Mouse (Mus musculus) midbrain, postnatal 0 days (tissue): Measurements from ENCODE around the gene Nfil3. TPM values are rescaled to one million over a fixed set of nuclear protein-coding genes. Genes with fewer than 3 reads are reported as not detected.

Experiments
- ATAC-seq: fragments of 200-750 bp; cut with Nextera tagmentation; 2 replicates; pipeline ENCODE4 v1.8.0; 2017; ENCODE audit warnings: moderate number of reproducible peaks, mild to moderate bottlenecking, moderate TSS enrichment, moderate library complexity; ENCODE audit not compliant: low FRiP score
- DNase-seq: peaks from one replicate; pipeline ENCODE4 v3.0.0-alpha.2; 2015; ENCODE audit warnings: low spot score
- H3K27ac ChIP-seq: fragments of 300-500 bp; sonication (generic); 2 replicates; pipeline ENCODE4 v1.5.1; 2014; ENCODE audit warnings: low read depth, mild to moderate bottlenecking, low read length, mixed read lengths
- H3K27me3 ChIP-seq: fragments of 300-500 bp; sonication (generic); 2 replicates; pipeline ENCODE4 v1.6.1; 2014; ENCODE audit warnings: low read length, control low read depth, mixed read lengths; ENCODE audit not compliant: insufficient read depth
- H3K36me3 ChIP-seq: fragments of 300-500 bp; sonication (generic); 2 replicates; pipeline ENCODE4 v1.6.1; 2014; ENCODE audit warnings: low read length, control low read depth, mixed read lengths; ENCODE audit not compliant: insufficient read depth
- H3K4me1 ChIP-seq: fragments of 300-500 bp; sonication (generic); 2 replicates; pipeline ENCODE4 v1.6.1; 2014; ENCODE audit warnings: mild to moderate bottlenecking, control low read depth, antibody characterized with exemption, low read length, mixed read lengths; ENCODE audit not compliant: insufficient read depth
- H3K4me2 ChIP-seq: fragments of 300-500 bp; sonication (generic); 2 replicates; pipeline ENCODE4 v1.6.1; 2014; ENCODE audit warnings: low read depth, mild to moderate bottlenecking, low read length, mixed read lengths; ENCODE audit not compliant: poor library complexity, severe bottlenecking
- H3K4me3 ChIP-seq: fragments of 300-500 bp; sonication (generic); 2 replicates; pipeline ENCODE4 v1.5.1; 2014; ENCODE audit warnings: low read depth, mild to moderate bottlenecking, low read length, moderate library complexity
- H3K9ac ChIP-seq: fragments of 300-500 bp; sonication (generic); replicated peaks from 2 replicates; pipeline ENCODE4 v1.6.1; 2014; ENCODE audit warnings: mild to moderate bottlenecking, low read length, moderate library complexity, mixed read lengths; ENCODE audit not compliant: poor library complexity, severe bottlenecking
- H3K9me3 ChIP-seq: fragments of 300-500 bp; sonication (generic); 2 replicates; pipeline ENCODE4 v1.6.1; 2016; ENCODE audit warnings: low read length, control low read depth
- CTCF ChIP-seq: IDR thresholded peaks from 2 replicates; pipeline ENCODE4 v1.5.1; 2016; ENCODE audit warnings: antibody characterized with exemption, mild to moderate bottlenecking
- WGBS: fragments of 180-500 bp; shearing (Covaris S2); extraction: QIAGEN DNeasy Blood & Tissue Kit; methylation state at CpG from one replicate; pipeline ENCODE4 v1.1.7; 2014; 5-methylcytosine and 5-hydroxymethylcytosine counted together
- polyA plus RNA-seq: library from polyadenylated mRNA; unstranded; fragments of >200 nt; fragmentation: Nextera tagmentation; extraction: Ambion mirVana; gene quantifications from 2 replicates; pipeline ENCODE4 v1.2.1, GENCODE M21; 2015
- total RNA-seq: library from RNA; depleted of rRNA; stranded (reverse); fragments of >200 nt; gene quantifications from 2 replicates; pipeline ENCODE4 v1.2.3, GENCODE M21; 2014

Gene Nfil3
- total and polyA plus RNA-seq, 2 experiments from 2014 or later, result 15.7 to 27.5 TPM

- Histone ChIP-seq H3K27me3 (no peaks in the 10 kb centered on the region), H3K9me3 (no peaks in the 10 kb centered on the region), H3K27ac (no peak overlapping the region), H3K4me2 (no peak overlapping the region), H3K4me1 (no peaks in the 10 kb centered on the region), H3K36me3 (no peaks in the 10 kb centered on the region), H3K9ac (no peak overlapping the region), H3K4me3 (no peak overlapping the region)
- ATAC-seq, result no peak
- no peak for TF ChIP-seq CTCF
- 74% methylated on average over 2 of the region's 2 CpGs for WGBS
- DNase-seq, result no peak
Measured at GRCm38 (mm10) chr13:53000481-53000880, 19.6 kb upstream of the Nfil3 start.

- Histone ChIP-seq H3K9me3 (no peaks in the 10 kb centered on the region), H3K9ac (no peak overlapping the region), H3K4me2 (no peak overlapping the region), H3K4me1 (no peaks in the 10 kb centered on the region), H3K36me3 (no peaks in the 10 kb centered on the region), H3K4me3 (no peak overlapping the region), H3K27ac (no peak overlapping the region), H3K27me3 (no peaks in the 10 kb centered on the region)
- ATAC-seq, result no peak
- DNase-seq, result no peak
- TF ChIP-seq CTCF, result no peak
- 93% methylated on average over 10 of the region's 10 CpGs for WGBS
Measured at GRCm38 (mm10) chr13:52998541-52998940, 17.7 kb upstream of the Nfil3 start.

- Histone ChIP-seq H3K9me3 (no peaks in the 10 kb centered on the region), H3K27me3 (no peaks in the 10 kb centered on the region), H3K4me2 (no peak overlapping the region), H3K4me1 (no peaks in the 10 kb centered on the region), H3K27ac (no peak overlapping the region), H3K36me3 (no peaks in the 10 kb centered on the region), H3K4me3 (no peak overlapping the region), H3K9ac (no peak overlapping the region)
- TF ChIP-seq CTCF, result no peak
- no peak for ATAC-seq
- 76% methylated on average over 2 of the region's 2 CpGs for WGBS
- no peak for DNase-seq
Measured at GRCm38 (mm10) chr13:52997806-52998205, 16.9 kb upstream of the Nfil3 start.

GRCm38 (mm10) chr13:52996201-52996600 lies 15.3 kb upstream of the Nfil3 start:
- Histone ChIP-seq H3K9me3 (no peaks in the 10 kb centered on the region), H3K4me3 (no peak overlapping the region), H3K27ac (no peak overlapping the region), H3K36me3 (no peaks in the 10 kb centered on the region), H3K4me1 (no peaks in the 10 kb centered on the region), H3K27me3 (no peaks in the 10 kb centered on the region), H3K9ac (no peak overlapping the region), H3K4me2 (no peak overlapping the region)
- DNase-seq (no peak), ATAC-seq (no peak)
- no peak for TF ChIP-seq CTCF
- 75% methylated on average over 8 of the region's 8 CpGs for WGBS

- Histone ChIP-seq H3K27ac (no peak overlapping the region), H3K4me1 (no peaks in the 10 kb centered on the region), H3K9me3 (no peaks in the 10 kb centered on the region), H3K27me3 (no peaks in the 10 kb centered on the region), H3K9ac (no peak overlapping the region), H3K36me3 (no peaks in the 10 kb centered on the region), H3K4me3 (no peak overlapping the region), H3K4me2 (no peak overlapping the region)
- DNase-seq, result no peak
- TF ChIP-seq CTCF, result no peak
- no peak for ATAC-seq
- 87% methylated on average over 10 of the region's 10 CpGs for WGBS
Measured at GRCm38 (mm10) chr13:52994197-52994881, 13.5 kb upstream of the Nfil3 start.

GRCm38 (mm10) chr13:52990139-52990538 lies 9.3 kb upstream of the Nfil3 start:
- Histone ChIP-seq H3K9me3 (no peaks in the 10 kb centered on the region), H3K9ac (no peak overlapping the region), H3K4me3 (no peak overlapping the region), H3K36me3 (no peaks in the 10 kb centered on the region), H3K27ac (no peak overlapping the region), H3K27me3 (no peaks in the 10 kb centered on the region), H3K4me1 (no peaks in the 10 kb centered on the region), H3K4me2 (no peak overlapping the region)
- ATAC-seq (no peak), DNase-seq (no peak)
- no peak for TF ChIP-seq CTCF
- 76% methylated on average over 9 of the region's 9 CpGs for WGBS
